Mouse (Mus musculus): Measurements from ENCODE around the gene Cebpg. TPM values are rescaled to one million over a fixed set of nuclear protein-coding genes. Genes with fewer than 3 reads are reported as not detected.

Cebpg gene
- polyA plus RNA-seq, 1 experiment from 2014 or later = 43.0 TPM

DNA sequence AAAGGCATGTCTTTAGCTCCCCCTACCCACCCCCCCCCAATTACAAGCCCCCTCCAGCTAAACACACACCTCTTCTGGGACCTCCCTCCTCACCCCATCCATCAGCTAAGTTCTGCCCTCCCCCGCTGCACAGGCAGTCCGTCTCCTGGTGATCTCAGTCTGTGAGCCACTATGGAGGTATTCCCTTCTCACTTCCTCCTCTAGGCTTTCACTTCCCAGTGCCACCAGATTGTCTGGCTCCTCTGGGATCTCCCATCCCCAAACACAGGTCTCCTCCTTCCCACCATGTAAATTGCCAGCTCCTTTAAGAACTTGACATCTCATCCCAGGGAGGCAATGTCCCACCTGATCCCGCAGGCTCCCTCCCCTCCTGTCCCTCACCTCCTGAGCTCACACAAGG, 9.6 kb upstream of the Cebpg start:
- ATAC-seq (ENCODE audit: insufficient number of reproducible peaks, low FRiP score, low TSS enrichment, low read depth) = no peak
- Histone ChIP-seq H3K36me3 (no peaks in the 10 kb centered on the region), H3K4me3 (no peak overlapping the region), H3K4me1 (no peaks in the 10 kb centered on the region), H3K27ac (no peak overlapping the region), H3K9me3 (no peaks in the 10 kb centered on the region), H3K4me2 (no peak overlapping the region), H3K9ac (no peak overlapping the region), H3K27me3 (no peaks in the 10 kb centered on the region)
- 54% methylated on average over 3 of the region's 3 CpGs for WGBS

DNA sequence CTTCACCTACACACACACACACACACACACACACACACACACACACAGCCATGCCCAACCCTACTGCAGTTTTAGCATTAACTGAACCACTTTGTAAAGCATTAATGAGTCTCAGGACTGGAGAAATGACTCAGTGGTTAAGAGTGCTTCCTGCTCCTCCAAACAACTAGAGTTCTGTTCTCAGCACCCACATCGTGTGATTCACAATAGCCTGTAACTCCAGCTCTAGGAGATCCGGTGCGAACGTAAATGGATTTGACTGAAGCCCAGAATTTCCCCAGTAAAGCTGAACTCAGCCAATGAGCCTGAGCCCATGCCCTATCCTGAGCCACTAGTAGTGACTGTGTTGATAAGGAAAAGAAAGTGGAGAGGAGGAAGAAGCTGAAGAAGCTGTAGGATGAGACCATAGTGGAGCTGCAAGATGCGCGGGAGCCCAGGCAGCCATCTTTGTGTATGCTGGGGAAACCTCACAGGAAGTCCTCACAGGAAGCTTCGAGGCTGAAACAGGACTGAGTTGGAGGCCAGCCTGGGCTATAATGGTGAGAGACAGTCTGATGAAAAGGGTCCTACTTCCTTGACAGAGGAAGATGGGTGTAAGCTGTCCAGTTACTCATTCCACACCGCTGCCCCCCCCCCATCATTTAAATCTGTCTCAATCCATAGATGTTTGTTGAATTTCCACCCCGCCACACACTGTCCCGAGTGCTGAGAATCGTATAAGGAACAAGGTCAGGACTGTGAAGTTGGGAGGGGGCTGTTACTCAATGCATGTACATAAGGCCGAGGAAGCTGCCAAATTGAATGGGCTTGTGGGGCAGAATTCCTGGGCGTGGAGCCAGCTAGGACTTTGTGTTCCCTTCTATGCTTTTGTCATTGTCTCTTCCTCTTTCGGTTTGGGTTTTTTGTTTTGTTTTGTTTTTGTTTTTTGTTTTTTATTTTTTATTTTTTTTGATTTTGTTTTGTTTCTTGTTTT, 8.2 kb upstream of the Cebpg start:
- Histone ChIP-seq H3K27ac (no peak overlapping the region), H3K27me3 (no peaks in the 10 kb centered on the region), H3K9me3 (no peaks in the 10 kb centered on the region), H3K4me3 (no peak overlapping the region), H3K4me2 (no peak overlapping the region), H3K4me1 (no peaks in the 10 kb centered on the region), H3K9ac (no peak overlapping the region), H3K36me3 (no peaks in the 10 kb centered on the region)
- WGBS = 72% methylated on average over 14 of the region's 14 CpGs
- ATAC-seq (ENCODE audit: insufficient number of reproducible peaks, low FRiP score, low TSS enrichment, low read depth) = no peak

DNA sequence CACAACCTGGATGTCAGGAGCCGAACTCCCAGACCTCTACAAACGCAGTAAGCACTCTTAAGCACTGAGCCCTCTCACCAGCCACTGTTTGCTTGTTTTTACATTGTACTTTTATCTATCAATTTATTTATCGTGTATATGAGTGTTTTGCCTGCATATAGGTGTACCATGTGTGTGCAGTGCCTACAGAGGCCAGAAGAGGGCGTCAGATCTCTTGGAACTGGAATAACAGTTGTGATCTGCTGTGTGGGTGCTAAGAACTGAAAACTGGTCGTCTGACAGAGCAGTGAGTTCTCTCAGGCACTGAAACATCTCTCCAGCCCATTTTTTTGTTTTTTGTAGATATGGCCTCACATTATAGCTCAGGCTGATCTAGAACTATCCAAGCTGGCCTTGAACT, 3.1 kb upstream of the Cebpg start:
- H3K9me3 ChIP-seq = no peaks in the 10 kb centered on the region
- no peak overlapping the region for H3K27ac ChIP-seq
- H3K4me2 ChIP-seq = no peak overlapping the region
- no peak overlapping the region for H3K9ac ChIP-seq
- no peak overlapping the region for H3K4me3 ChIP-seq
- 68% methylated on average over 5 of the region's 5 CpGs for WGBS
- no peaks in the 10 kb centered on the region for H3K36me3 ChIP-seq
- no peak for ATAC-seq (ENCODE audit: insufficient number of reproducible peaks, low FRiP score, low TSS enrichment, low read depth)
- peaks cover 14% of the 10 kb centered on the region for H3K4me1 ChIP-seq
- H3K27me3 ChIP-seq = no peaks in the 10 kb centered on the region

DNA sequence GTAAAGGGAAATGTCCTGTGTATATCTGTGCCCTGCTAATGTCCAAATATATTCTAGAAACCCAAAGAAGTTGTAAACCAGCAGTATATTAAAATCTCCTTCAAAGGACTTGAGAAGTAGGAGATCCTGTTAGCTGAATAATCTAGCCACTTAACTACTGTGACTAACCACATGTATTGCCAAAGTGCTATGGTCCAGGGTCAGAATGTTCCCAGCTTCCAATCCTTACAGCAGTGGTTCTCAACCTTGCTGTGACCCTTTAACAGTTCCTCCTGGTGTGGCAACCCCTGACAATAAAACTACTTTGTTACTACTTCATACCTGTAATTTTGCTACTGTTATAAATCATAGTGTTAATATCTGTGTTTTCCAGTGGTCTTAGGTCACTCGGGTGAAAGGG, 2.0 kb upstream of the Cebpg start:
- WGBS = 53% methylated on average over 1 of the region's 1 CpGs
- H3K27ac ChIP-seq = no peak overlapping the region

DNA sequence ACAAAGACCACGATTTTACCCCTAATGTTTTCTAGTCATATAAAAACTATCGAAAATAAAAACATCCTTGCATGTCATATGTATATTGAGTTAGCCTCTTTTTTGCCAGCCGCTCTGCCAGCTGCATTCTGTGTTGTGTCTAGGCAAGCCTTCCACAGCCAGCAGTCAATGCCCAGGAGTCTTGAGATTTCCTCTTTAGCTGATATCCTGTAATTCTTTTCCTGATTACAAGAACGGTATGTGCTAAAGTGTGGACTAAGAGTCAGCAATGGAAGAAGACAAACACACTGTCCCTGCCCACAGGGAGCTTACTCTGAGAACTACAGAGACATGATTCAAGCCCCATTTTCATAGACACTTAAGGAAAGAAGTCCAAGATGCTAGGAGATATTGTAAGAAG, 1.2 kb upstream of the Cebpg start:
- no peak overlapping the region for H3K4me2 ChIP-seq
- no peak overlapping the region for H3K9ac ChIP-seq
- WGBS = 77% methylated on average over 4 of the region's 4 CpGs
- no peaks in the 10 kb centered on the region for H3K9me3 ChIP-seq
- no peak overlapping the region for H3K4me3 ChIP-seq
- no peaks in the 10 kb centered on the region for H3K36me3 ChIP-seq
- no peaks in the 10 kb centered on the region for H3K27me3 ChIP-seq
- H3K4me1 ChIP-seq = peaks cover 19% of the 10 kb centered on the region
- no peak for ATAC-seq (ENCODE audit: insufficient number of reproducible peaks, low FRiP score, low TSS enrichment, low read depth)
- no peak overlapping the region for H3K27ac ChIP-seq

More for the DNA sequence above, 2.0 kb upstream of the Cebpg start:
- Histone ChIP-seq H3K9ac (no peak overlapping the region), H3K27me3 (no peaks in the 10 kb centered on the region), H3K4me2 (no peak overlapping the region), H3K4me3 (no peak overlapping the region), H3K4me1 (peaks cover 19% of the 10 kb centered on the region), H3K36me3 (no peaks in the 10 kb centered on the region), H3K9me3 (no peaks in the 10 kb centered on the region)
- no peak for ATAC-seq (ENCODE audit: insufficient number of reproducible peaks, low FRiP score, low TSS enrichment, low read depth)

DNA sequence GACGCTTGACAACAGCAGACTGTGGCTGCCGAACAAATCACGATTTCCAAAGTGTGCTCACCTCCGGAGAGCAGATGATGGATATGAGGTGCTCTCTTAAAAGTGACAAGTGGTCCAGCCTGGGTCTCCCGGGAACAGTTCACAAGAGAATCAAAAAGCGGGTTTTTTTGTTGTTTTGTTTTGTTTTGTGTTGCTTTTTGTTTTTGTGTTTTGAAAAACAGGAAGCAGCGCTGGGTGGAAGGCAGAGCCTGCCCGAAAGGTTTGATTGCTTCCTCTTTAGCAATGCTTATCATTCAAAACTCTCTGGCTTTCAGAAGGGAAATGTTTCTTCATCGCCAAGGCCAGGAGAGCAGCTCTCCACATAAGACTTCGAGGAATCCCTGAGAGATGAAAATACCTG, 626 bp upstream of the Cebpg start:
- no peak overlapping the region for H3K9ac ChIP-seq
- H3K27me3 ChIP-seq = no peaks in the 10 kb centered on the region
- ATAC-seq (ENCODE audit: insufficient number of reproducible peaks, low FRiP score, low TSS enrichment, low read depth) = no peak
- H3K4me1 ChIP-seq = peaks cover 19% of the 10 kb centered on the region
- no peaks in the 10 kb centered on the region for H3K36me3 ChIP-seq
- H3K27ac ChIP-seq = peak overlapping the region; percentile 87
- H3K4me3 ChIP-seq = peak overlapping the region; percentile 93
- 20% methylated on average over 10 of the region's 10 CpGs for WGBS
- no peaks in the 10 kb centered on the region for H3K9me3 ChIP-seq
- peak overlapping the region; percentile 69 for H3K4me2 ChIP-seq

DNA sequence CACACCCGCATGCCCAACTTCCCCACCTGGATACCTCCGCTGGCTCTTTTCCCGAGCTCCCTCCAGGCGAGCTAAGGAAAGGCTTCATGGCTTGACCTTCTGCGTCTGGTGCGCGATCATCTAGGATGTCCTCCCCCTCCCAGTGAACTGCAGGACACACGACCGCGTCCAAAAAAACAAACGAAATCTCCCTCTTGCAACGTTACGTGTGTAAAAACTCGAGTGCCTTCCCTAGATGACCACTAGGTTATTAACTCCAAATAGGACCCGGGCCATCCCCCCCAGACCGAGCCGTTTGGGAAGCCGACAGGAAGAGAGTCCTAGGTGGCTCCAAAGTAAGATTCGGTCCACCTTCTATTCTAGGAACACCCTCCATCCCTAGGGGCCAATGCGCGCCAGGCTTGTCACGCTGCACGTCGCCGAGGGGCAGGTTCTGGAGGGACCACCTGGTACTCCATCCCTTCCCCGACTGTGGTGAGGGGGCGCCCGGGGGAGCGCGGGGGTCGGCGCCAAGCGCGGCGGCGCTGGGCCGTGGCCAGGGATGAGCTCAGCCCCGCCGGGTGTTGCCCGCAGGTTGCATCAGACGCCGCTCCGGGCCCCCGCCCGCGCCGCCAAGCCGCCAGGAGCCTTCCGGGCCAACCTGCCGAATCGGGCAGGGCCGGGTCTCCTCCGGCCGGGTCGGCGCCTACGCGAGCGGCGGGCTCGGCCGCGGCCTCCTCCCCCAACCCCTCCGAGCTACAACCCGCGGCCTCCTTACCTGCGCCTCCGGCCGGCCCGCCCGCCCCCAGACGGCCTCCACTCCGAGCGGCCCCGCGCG, 546 bp downstream of the Cebpg start:
- WGBS = under 1% methylated on average over 73 of the region's 77 CpGs

DNA sequence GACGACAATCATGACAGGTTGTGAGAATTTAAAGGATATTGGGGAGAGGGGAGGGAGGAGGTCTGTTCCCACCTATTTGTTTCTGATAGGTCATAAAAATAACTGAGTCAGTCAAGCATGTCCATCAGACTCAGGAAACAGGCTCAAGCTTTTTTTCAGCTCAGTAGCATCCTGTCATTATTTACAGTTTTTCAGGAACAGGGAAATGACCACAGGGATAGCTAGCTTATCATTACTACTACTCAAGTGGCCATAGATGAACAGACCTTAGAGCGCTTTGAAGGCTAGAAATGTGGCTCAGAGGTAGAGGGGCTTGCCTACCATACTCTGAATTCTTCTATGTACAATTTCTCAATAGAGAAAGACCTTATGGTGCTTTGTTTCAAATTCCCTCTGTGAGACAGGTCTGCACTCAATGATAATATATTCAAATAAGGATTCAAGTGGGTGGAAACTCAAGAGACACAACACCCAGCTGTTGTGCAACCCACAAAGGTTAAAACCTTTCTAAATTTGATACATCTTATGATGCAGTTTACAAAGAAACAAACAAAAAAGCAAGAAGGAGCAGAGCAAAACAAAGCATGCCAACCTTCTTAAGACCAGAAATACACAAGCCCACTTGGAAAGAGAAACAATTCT, 1.3 kb downstream of the Cebpg start:
- 48% methylated on average over 2 of the region's 2 CpGs for WGBS
- H3K36me3 ChIP-seq = peaks cover 6% of the 10 kb centered on the region
- no peaks in the 10 kb centered on the region for H3K27me3 ChIP-seq
- H3K4me1 ChIP-seq = peaks cover 19% of the 10 kb centered on the region
- no peaks in the 10 kb centered on the region for H3K9me3 ChIP-seq
- no peak for ATAC-seq (ENCODE audit: insufficient number of reproducible peaks, low FRiP score, low TSS enrichment, low read depth)
- peak overlapping the region; percentile 69 for H3K4me2 ChIP-seq
- H3K27ac ChIP-seq = peak overlapping the region; percentile 47; the same call in 1 of the 2 replicates
- peak overlapping the region; percentile 84 for H3K9ac ChIP-seq
- H3K4me3 ChIP-seq = peak overlapping the region; percentile 93

More for the DNA sequence above, 546 bp downstream of the Cebpg start:
- Histone ChIP-seq H3K27me3 (no peaks in the 10 kb centered on the region), H3K9ac (peak overlapping the region; percentile 84), H3K9me3 (no peaks in the 10 kb centered on the region), H3K4me1 (peaks cover 19% of the 10 kb centered on the region), H3K27ac (peak overlapping the region; percentile 87), H3K36me3 (no peaks in the 10 kb centered on the region), H3K4me3 (peak overlapping the region; percentile 93), H3K4me2 (peak overlapping the region; percentile 69)
- peak; percentile 86 for ATAC-seq (ENCODE audit: insufficient number of reproducible peaks, low FRiP score, low TSS enrichment, low read depth)

DNA sequence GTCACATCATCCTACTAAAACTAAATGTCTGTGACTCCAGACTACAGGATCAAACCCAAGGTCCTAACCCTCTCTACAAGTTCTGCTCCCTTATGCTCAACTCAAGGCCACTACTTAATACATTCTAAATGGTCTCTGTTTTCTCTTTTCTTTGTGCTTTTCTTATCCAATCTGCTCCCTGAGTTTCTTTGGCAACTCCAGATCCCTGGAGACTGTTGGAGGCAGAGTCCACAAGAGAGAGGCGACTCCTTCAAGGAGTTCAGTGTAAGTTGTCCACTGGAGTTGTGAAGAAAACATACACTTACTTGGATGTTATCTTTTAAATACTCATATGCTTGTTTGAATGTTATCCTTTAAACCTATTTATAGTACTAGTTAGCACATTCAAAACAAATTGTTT, 2.1 kb downstream of the Cebpg start:
- Histone ChIP-seq H3K36me3 (peaks cover 13% of the 10 kb centered on the region), H3K27me3 (no peaks in the 10 kb centered on the region), H3K4me1 (peaks cover 19% of the 10 kb centered on the region), H3K9me3 (no peaks in the 10 kb centered on the region), H3K9ac (no peak overlapping the region), H3K4me2 (no peak overlapping the region), H3K4me3 (no peak overlapping the region), H3K27ac (no peak overlapping the region)
- whole genome bisulfite sequencing = 76% methylated on average over 1 of the region's 1 CpGs
- ATAC-seq (ENCODE audit: insufficient number of reproducible peaks, low FRiP score, low TSS enrichment, low read depth) = no peak

DNA sequence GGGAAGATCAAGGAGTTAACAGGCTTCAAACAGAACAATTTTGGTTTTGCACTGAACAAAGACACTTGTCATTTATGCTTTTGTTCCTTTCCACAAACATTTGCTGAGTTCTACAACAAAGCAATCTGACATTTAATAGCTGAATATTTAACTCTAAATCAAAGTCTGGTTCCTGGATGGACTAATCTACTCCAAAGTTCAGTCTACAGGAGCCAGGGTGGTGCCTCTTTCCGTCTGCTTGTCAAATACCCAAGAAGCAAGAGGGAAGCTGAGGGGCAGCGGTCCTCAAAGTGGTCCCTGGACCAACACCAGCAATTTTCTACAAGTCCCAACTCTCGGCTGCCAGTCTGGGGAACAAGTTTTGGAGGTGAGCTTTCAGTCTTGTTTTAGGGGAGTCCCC, 3.2 kb downstream of the Cebpg start:
- no peak overlapping the region for H3K4me3 ChIP-seq
- no peaks in the 10 kb centered on the region for H3K9me3 ChIP-seq
- no peak overlapping the region for H3K9ac ChIP-seq
- no peak for ATAC-seq (ENCODE audit: insufficient number of reproducible peaks, low FRiP score, low TSS enrichment, low read depth)
- H3K4me1 ChIP-seq = peaks cover 19% of the 10 kb centered on the region
- H3K27ac ChIP-seq = no peak overlapping the region
- H3K36me3 ChIP-seq = peaks cover 16% of the 10 kb centered on the region
- H3K27me3 ChIP-seq = no peaks in the 10 kb centered on the region
- 90% methylated on average over 3 of the region's 3 CpGs for WGBS
- no peak overlapping the region for H3K4me2 ChIP-seq

DNA sequence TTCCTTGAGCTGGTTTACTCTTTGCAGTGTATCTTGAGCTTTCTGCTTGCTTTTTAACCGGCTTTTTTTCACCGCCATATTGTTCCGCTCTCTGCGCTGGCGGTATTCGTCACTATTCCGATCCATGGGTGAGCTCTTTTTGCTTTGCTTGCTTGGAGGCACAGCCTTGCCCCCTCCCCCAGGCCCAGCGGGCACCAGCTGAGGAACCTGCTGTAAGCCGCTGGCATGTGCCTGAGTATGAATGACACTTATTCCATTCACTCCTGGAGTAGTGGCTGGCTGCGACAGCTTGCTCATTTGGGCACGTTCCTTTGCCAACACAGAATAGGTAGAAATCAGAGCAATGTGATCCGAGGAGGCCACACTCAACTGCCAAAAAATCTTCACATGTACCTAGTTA, 5.8 kb downstream of the Cebpg start:
- Histone ChIP-seq H3K9ac (no peak overlapping the region), H3K27ac (no peak overlapping the region), H3K9me3 (no peaks in the 10 kb centered on the region), H3K4me2 (no peak overlapping the region), H3K27me3 (no peaks in the 10 kb centered on the region), H3K4me1 (peaks cover 15% of the 10 kb centered on the region), H3K36me3 (peaks cover 26% of the 10 kb centered on the region), H3K4me3 (no peak overlapping the region)
- 93% methylated on average over 12 of the region's 12 CpGs for WGBS
- ATAC-seq (ENCODE audit: insufficient number of reproducible peaks, low FRiP score, low TSS enrichment, low read depth) = no peak

Data from limb, embryonic 15.5 days (tissue).